Mouse (Mus musculus) testis, postnatal 10 days (tissue): Measurements from ENCODE around the gene Rcc2.

Source experiments
- DNase-seq: peaks from one replicate; pipeline ENCODE4 v3.0.0; 2021; ENCODE audit warnings: low spot score

Rcc2 gene

GRCm38 (mm10) chr4:140761601-140762000 is 61.3 kb downstream of the Rcc2 start:
- no peak for DNase-seq

- DNase-seq, result peak; percentile 85
Measured at GRCm38 (mm10) chr4:140763158-140763557, 62.8 kb downstream of the Rcc2 start.

- no peak for DNase-seq
Measured at GRCm38 (mm10) chr4:140765936-140766335, 65.6 kb downstream of the Rcc2 start.

DNA sequence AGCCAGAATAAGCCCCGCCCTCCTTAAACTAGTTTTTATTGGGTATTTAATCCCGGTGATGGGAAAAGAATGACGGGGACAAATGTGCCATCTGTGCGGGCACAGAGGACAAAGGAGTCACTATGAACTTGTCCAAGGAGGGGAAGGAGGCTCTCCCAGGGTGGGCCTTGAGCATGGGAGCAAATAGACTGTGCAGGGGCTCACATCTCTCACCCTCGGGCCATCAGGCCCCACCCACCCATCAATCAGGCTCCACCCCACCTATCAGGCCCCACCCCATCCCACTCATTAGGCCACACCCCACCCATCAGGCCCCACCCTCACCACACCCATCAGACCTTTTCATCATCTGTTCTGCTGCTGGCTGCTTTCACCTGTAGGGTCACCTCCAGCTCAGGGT is 68.6 kb downstream of the Rcc2 start:
- no peak for DNase-seq

DNA sequence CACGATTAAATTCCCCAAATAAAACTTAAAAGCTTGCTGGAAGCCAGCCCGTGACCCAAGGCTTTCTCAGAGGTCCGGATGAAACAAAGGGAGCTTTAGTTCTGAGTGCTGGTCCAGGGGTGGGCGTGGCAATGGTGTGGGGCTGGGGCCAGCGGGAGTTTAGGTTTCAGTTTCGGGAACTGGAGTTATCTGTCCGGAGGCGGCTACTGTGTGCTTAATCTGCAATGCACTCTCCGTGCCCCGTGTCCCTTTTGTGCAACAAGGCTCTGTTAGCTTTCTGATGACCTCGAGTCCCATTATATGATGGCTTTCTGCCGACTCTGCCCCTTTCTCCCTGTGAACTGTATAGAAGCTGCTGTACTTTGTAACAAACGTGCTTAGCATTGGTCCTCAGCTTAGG is 70.1 kb downstream of the Rcc2 start:
- peak; percentile 84 for DNase-seq

DNA sequence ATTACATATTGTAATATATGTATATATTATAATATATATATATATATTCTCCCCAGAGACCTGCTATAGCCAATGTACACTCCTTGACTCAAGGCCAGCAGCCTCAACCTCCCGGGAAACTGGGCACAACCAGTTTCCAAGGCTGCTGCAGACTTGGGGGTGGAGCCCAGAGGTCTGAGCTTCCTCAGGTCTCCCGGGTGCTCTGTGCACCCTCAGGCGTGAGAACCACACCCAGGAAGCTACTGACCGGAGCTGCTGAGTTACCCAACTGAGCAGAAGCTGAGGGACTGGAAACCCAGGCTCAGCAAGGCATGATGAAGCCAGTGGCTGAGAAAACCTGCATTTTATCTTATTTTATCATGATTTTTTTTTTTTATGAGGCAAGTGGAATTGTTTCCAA is 70.8 kb downstream of the Rcc2 start:
- no peak for DNase-seq
